Mouse (Mus musculus) cortical plate, adult 2 months (tissue): Measurements from ENCODE around the gene Ms4a6b.
"Not testable (repeated sequence)": the region's sequence is repeated elsewhere in the genome, so short reads cannot be mapped to it uniquely, and the experiment has no call there.

Experiments used
- CTCF ChIP-seq: fragments of 200-500 bp; IDR thresholded peaks from 2 replicates; pipeline ENCODE4 v1.5.1; 2011; ENCODE audit warnings: mild to moderate bottlenecking, control low read depth, low read length; ENCODE audit not compliant: insufficient read depth; ENCODE audit errors: extremely low read depth
- POLR2A ChIP-seq: fragments of 200-500 bp; IDR thresholded peaks from 2 replicates; pipeline ENCODE4 v1.6.1; 2011; ENCODE audit warnings: mild to moderate bottlenecking, low read length, control low read depth; ENCODE audit not compliant: insufficient read depth; ENCODE audit errors: extremely low read depth

- TF ChIP-seq CTCF, POLR2A: not testable (repeated sequence)
Observed at GRCm38 (mm10) chr19:11517373-11517772, 1.1 kb downstream of the Ms4a6b start.
